Mouse (Mus musculus): ENCODE data around the gene Foxi3. TPM values are rescaled to one million over a fixed set of nuclear protein-coding genes. Genes with fewer than 3 reads are reported as not detected.

Gene Foxi3
- polyA plus RNA-seq, 1 experiment from 2014 or later: not detected

DNA sequence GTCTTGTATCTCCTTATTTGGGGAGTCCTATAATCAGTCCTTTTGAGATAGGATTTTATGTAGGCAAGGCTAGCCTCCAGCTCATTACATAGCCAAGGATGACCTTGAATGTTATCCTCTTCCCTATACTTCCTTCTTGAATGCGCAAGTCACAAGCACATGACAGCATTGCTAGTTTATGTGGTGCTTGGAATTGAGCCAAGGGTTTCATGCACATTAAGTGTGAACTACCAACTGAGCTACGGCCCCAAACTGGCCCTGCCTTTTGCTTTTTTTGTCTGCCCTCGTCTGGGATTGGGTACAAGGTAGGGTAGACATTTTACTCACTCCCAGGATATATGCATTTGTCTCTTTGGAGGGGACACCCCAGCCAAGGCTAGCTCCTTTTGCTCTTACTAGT lies 16.7 kb downstream of the Foxi3 start:
- H3K4me3 ChIP-seq (ENCODE audit: low read length): no peak overlapping the region
- 34% methylated on average over 3 of the region's 3 CpGs for WGBS
- H3K36me3 ChIP-seq (ENCODE audit: control insufficient read depth, insufficient read depth, low read length): no peaks in the 10 kb centered on the region
- H3K27ac ChIP-seq (ENCODE audit: low read length): no peak overlapping the region
- no peaks in the 10 kb centered on the region for H3K27me3 ChIP-seq (ENCODE audit: control insufficient read depth, insufficient read depth, low read depth, low read length)
- H3K4me1 ChIP-seq (replicated peaks; ENCODE audit: control insufficient read depth, insufficient read depth, low read length): no peaks in the 10 kb centered on the region
- no peaks in the 10 kb centered on the region for H3K9me3 ChIP-seq (ENCODE audit: control insufficient read depth, low read length)
- no peak overlapping the region for H3K4me2 ChIP-seq (ENCODE audit: low read depth, low read length)
- ATAC-seq (ENCODE audit: low read depth): no peak
- no peak overlapping the region for H3K9ac ChIP-seq (ENCODE audit: low read length)

DNA sequence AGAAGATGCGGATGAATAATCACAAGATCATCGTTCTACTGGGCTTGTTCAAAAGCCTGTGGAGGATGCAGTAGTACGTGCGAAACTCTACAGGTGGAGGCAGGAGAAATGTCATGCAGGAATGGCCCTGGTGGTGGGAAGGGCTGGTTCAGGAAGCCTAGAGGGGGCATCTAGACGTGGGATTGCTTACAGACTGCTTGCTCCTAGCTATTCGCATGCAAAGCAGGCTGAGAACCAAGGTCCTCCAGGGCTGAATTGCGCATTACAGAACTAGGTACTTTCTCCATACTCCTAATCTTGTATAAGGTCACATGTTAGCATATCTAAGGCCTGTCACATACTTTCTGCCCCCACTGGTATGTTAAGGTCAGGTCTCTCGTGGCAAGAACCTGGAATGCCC lies 24.7 kb downstream of the Foxi3 start:
- Histone ChIP-seq H3K27ac (ENCODE audit: low read length) (no peak overlapping the region), H3K4me2 (ENCODE audit: low read depth, low read length) (no peak overlapping the region), H3K9ac (ENCODE audit: low read length) (no peak overlapping the region), H3K9me3 (ENCODE audit: control insufficient read depth, low read length) (no peaks in the 10 kb centered on the region), H3K4me1 (replicated peaks; ENCODE audit: control insufficient read depth, insufficient read depth, low read length) (no peaks in the 10 kb centered on the region), H3K27me3 (ENCODE audit: control insufficient read depth, insufficient read depth, low read depth, low read length) (no peaks in the 10 kb centered on the region), H3K4me3 (ENCODE audit: low read length) (no peak overlapping the region), H3K36me3 (ENCODE audit: control insufficient read depth, insufficient read depth, low read length) (no peaks in the 10 kb centered on the region)
- ATAC-seq (ENCODE audit: low read depth): no peak
- WGBS: 78% methylated on average over 8 of the region's 8 CpGs

DNA sequence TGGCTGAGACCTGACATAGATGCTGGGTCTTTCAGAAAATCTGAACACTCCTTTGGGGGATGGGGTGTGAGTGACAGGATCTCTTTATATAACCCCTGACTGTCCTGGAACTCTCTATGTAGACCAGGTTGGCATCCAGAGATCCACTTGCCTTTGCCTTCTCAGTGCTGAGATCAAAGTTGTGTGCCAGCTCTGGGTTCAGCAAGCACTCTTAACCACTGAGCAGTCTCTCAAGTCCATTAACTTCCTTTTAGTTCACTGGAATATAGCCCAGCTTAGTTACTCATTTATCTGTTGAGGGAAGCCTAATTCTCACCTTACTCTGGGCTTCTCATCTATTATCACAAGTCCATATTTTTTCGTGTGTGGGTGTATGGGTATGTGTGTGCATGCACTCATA lies 26.1 kb downstream of the Foxi3 start:
- Histone ChIP-seq H3K27ac (ENCODE audit: low read length) (no peak overlapping the region), H3K9ac (ENCODE audit: low read length) (no peak overlapping the region), H3K9me3 (ENCODE audit: control insufficient read depth, low read length) (no peaks in the 10 kb centered on the region), H3K27me3 (ENCODE audit: control insufficient read depth, insufficient read depth, low read depth, low read length) (no peaks in the 10 kb centered on the region), H3K36me3 (ENCODE audit: control insufficient read depth, insufficient read depth, low read length) (no peaks in the 10 kb centered on the region), H3K4me1 (replicated peaks; ENCODE audit: control insufficient read depth, insufficient read depth, low read length) (no peaks in the 10 kb centered on the region), H3K4me2 (ENCODE audit: low read depth, low read length) (no peak overlapping the region), H3K4me3 (ENCODE audit: low read length) (no peak overlapping the region)
- 58% methylated on average over 1 of the region's 1 CpGs for WGBS
- ATAC-seq (ENCODE audit: low read depth): no peak

DNA sequence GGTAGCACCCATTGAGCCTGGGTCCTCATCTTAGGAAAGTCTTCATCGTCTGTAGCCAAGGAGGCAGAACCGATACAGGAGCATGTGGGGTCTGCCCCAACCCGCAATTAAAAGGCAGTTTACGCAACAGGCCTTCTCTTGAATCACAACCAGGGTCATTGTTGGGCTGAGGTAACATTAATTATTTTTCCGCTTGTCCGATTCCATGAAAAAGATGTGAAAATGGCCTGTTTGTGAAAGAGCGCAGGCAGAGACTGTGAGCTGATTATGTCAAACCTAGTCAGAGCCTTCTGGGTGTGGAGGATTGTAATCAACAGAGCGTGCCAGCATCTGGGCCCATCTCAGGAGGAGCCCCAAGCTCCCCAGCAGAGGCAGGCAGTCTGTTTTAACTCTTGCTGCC lies 30.4 kb downstream of the Foxi3 start:
- no peak overlapping the region for H3K4me3 ChIP-seq (ENCODE audit: low read length)
- H3K36me3 ChIP-seq (ENCODE audit: control insufficient read depth, insufficient read depth, low read length): no peaks in the 10 kb centered on the region
- H3K9me3 ChIP-seq (ENCODE audit: control insufficient read depth, low read length): no peaks in the 10 kb centered on the region
- WGBS: 64% methylated on average over 8 of the region's 8 CpGs
- H3K4me2 ChIP-seq (ENCODE audit: low read depth, low read length): no peak overlapping the region
- ATAC-seq (ENCODE audit: low read depth): no peak
- H3K27me3 ChIP-seq (ENCODE audit: control insufficient read depth, insufficient read depth, low read depth, low read length): no peaks in the 10 kb centered on the region
- no peaks in the 10 kb centered on the region for H3K4me1 ChIP-seq (replicated peaks; ENCODE audit: control insufficient read depth, insufficient read depth, low read length)
- H3K27ac ChIP-seq (ENCODE audit: low read length): no peak overlapping the region
- H3K9ac ChIP-seq (ENCODE audit: low read length): no peak overlapping the region

GRCm38 (mm10) chr6:70996123-70996723 lies 39.9 kb downstream of the Foxi3 start:
- Histone ChIP-seq H3K36me3 (ENCODE audit: control insufficient read depth, insufficient read depth, low read length) (no peaks in the 10 kb centered on the region), H3K4me2 (ENCODE audit: low read depth, low read length) (no peak overlapping the region), H3K9ac (ENCODE audit: low read length) (no peak overlapping the region), H3K27me3 (ENCODE audit: control insufficient read depth, insufficient read depth, low read depth, low read length) (no peaks in the 10 kb centered on the region), H3K9me3 (ENCODE audit: control insufficient read depth, low read length) (no peaks in the 10 kb centered on the region), H3K27ac (ENCODE audit: low read length) (no peak overlapping the region), H3K4me1 (replicated peaks; ENCODE audit: control insufficient read depth, insufficient read depth, low read length) (no peaks in the 10 kb centered on the region), H3K4me3 (ENCODE audit: low read length) (no peak overlapping the region)
- WGBS: 73% methylated on average over 4 of the region's 4 CpGs
- no peak for ATAC-seq (ENCODE audit: low read depth)

GRCm38 (mm10) chr6:71002656-71003055 lies 46.3 kb downstream of the Foxi3 start:
- Histone ChIP-seq H3K4me3 (ENCODE audit: low read length) (no peak overlapping the region), H3K9ac (ENCODE audit: low read length) (no peak overlapping the region)
- 87% methylated on average over 2 of the region's 2 CpGs for WGBS

GRCm38 (mm10) chr6:71004161-71004560 lies 47.8 kb downstream of the Foxi3 start:
- Histone ChIP-seq H3K36me3 (ENCODE audit: control insufficient read depth, insufficient read depth, low read length) (no peaks in the 10 kb centered on the region), H3K4me1 (replicated peaks; ENCODE audit: control insufficient read depth, insufficient read depth, low read length) (no peaks in the 10 kb centered on the region), H3K9ac (ENCODE audit: low read length) (no peak overlapping the region), H3K4me3 (ENCODE audit: low read length) (no peak overlapping the region), H3K27ac (ENCODE audit: low read length) (no peak overlapping the region), H3K9me3 (ENCODE audit: control insufficient read depth, low read length) (no peaks in the 10 kb centered on the region), H3K27me3 (ENCODE audit: control insufficient read depth, insufficient read depth, low read depth, low read length) (no peaks in the 10 kb centered on the region), H3K4me2 (ENCODE audit: low read depth, low read length) (no peak overlapping the region)
- ATAC-seq (ENCODE audit: low read depth): no peak
- WGBS: 84% methylated on average over 2 of the region's 2 CpGs

More at GRCm38 (mm10) chr6:71002656-71003055, 46.3 kb downstream of the Foxi3 start:
- H3K36me3 ChIP-seq (ENCODE audit: control insufficient read depth, insufficient read depth, low read length): no peaks in the 10 kb centered on the region
- no peak overlapping the region for H3K27ac ChIP-seq (ENCODE audit: low read length)
- H3K4me2 ChIP-seq (ENCODE audit: low read depth, low read length): no peak overlapping the region
- no peaks in the 10 kb centered on the region for H3K27me3 ChIP-seq (ENCODE audit: control insufficient read depth, insufficient read depth, low read depth, low read length)
- no peaks in the 10 kb centered on the region for H3K4me1 ChIP-seq (replicated peaks; ENCODE audit: control insufficient read depth, insufficient read depth, low read length)
- H3K9me3 ChIP-seq (ENCODE audit: control insufficient read depth, low read length): no peaks in the 10 kb centered on the region
- no peak for ATAC-seq (ENCODE audit: low read depth)

Other genes starting within 250 kb of the Foxi3 start
- 2.2 and 2.7 TPM in 2 replicates for gene Rpia, start 164.3 kb upstream of the Foxi3 start, polyA plus RNA-seq (2015; fragmentation: Nextera tagmentation; extraction: Ambion mirVana)
- gene Eif2ak3, start 112.0 kb upstream of the Foxi3 start, polyA plus RNA-seq (2015; fragmentation: Nextera tagmentation; extraction: Ambion mirVana): 9.1 and 9.5 TPM in 2 replicates
- not detected in 2 replicates for gene Tex37, start 37.6 kb upstream of the Foxi3 start, polyA plus RNA-seq (2015; fragmentation: Nextera tagmentation; extraction: Ambion mirVana)
- 8.8 and 9.7 TPM in 2 replicates for gene Thnsl2, start 187.9 kb downstream of the Foxi3 start, polyA plus RNA-seq (2015; fragmentation: Nextera tagmentation; extraction: Ambion mirVana)
- 0.70 and 5.1 TPM in 2 replicates for gene Fabp1, start 243.3 kb downstream of the Foxi3 start, polyA plus RNA-seq (2015; fragmentation: Nextera tagmentation; extraction: Ambion mirVana)

All from lung, embryonic 16.5 days (tissue).